Mouse (Mus musculus): Measurements from ENCODE around the gene Fmnl2. TPM values are rescaled to one million over a fixed set of nuclear protein-coding genes. Genes with fewer than 3 reads are reported as not detected.
A peak's percentile ranks its signal among the peaks of the same experiment; 100 is the strongest.

Fmnl2 gene
- 15.5 and 16.9 TPM in 2 replicates for total RNA-seq (2021)
- long read RNA-seq, partial matches to known transcripts = 5 of 8 reads
- long read RNA-seq, other reads (novel, unspliced or antisense) = 3 of 8 reads

DNA sequence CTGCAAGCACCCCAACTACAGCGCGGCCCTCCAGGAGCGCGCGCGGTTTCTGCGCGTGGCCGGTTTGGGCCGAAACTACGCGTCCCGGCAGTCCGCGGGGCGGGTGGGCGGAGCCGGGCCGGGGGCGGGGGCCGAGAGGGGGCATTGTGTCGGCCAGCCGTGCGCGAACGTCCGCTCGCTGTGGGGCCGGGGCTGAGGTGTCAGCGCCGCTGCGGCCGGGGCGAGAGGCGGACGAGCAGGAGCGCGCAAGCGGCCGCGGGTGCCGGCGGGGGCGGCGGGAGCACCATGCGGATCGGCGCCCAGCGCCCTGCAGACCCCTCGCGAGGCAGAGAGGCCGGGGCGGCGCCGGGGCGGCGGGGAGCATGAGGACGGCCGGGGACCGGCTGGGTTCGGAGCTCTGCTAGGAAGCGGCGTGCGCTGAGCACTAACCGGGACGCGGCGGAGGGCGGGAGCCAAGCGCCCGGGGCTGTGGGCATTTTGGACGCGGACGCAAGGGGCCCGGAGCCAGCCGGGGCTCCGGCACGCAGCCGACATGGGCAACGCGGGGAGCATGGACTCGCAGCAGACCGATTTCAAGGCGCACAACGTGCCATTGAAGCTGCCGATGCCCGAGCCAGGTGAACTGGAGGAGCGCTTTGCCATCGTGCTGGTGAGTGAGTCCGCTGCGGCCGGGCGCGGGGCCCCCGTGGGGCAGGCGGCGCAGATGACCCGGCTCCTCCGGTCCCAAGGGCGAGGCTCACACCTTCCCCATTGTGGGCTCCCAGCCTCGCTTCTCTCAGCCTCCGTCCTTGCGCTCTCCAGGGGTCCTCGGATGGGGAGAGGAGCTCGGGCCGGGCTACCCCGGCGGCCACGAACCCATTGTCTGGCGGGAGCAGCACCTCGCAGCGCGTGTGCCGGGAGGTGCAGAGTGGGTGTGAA lies at the start of gene Fmnl2:
TSS of gene Fmnl2 (plus strand) at position 250 of the 918 bp plus-strand sequence.
- DNase-seq = peak; percentile 90

DNA sequence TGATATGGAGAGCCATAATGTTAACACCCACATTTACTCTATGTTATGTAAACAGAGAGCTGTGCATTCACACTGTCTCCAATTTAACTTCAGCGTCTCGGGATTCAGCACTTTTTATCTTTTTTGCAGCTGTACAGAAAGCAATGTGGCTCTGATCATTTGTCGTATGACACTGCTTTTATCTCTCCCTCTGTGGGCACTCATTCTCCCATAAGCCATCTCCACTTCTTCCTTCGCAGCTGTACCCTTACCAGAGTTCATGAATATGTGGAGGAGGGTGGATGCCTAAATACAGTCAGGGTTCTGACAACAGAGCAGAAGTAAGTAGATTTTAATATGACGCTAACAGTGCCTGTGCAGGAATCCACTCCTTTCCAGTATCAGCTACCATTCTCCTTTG lies 47.7 kb upstream of the Fmnl2 start:
- no peak for DNase-seq

DNA sequence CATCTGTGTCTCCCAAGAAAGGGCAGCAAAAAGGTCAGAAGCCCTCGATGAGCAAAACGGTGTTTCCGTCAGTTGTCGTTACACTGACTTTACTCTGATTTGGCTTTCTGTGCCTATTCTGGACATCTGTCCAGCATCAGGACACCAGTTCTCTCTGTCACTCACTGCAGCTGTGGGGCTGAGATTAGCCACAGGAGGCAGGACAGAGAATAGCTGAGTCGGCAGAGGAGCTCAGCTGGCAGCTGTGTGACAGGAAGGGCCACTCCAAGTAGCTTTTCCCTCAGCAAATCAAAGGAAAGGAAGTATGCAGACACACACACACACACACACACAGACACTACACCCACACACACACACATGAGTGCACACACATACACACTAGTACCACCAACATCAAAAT lies 46.0 kb upstream of the Fmnl2 start:
- no peak for DNase-seq

DNA sequence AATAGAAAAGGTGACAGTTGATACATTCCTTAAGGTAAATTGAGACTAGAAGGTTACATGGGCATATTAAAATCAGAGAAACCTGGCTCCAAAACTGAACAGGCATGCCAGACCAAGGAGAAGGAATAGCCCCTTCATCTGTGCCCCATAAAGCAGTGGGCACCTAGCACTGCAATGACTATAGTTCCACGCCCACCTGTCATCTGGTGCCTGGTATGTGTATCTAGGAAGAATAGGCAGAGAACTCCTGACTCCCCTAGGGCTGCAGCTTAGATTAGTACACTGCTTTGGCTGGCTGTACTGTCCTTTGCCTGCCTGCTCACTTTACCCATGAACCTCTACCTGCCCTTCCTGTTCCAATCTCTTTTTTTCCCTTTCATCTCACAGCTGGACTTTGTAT lies 40.3 kb upstream of the Fmnl2 start:
- DNase-seq = no peak

DNA sequence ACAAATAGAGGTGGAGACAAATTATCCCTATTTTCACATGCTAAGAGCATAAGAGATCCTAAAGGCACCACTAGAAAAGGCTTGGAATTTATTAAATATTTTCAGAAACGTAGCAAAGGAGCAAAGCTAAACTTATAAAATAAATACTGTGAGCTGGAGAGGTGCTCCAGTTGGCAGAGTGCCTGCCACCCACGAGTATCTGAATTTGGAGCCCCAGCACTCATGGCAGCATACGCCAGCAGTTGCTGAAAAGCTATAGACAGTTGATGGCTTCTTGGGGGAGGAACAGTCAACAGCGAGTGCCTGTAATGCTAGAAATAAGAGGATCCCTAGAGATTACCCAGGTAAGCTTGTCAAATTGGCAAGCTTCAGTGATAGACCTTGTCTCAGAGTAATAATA lies 38.7 kb upstream of the Fmnl2 start:
- DNase-seq = no peak

DNA sequence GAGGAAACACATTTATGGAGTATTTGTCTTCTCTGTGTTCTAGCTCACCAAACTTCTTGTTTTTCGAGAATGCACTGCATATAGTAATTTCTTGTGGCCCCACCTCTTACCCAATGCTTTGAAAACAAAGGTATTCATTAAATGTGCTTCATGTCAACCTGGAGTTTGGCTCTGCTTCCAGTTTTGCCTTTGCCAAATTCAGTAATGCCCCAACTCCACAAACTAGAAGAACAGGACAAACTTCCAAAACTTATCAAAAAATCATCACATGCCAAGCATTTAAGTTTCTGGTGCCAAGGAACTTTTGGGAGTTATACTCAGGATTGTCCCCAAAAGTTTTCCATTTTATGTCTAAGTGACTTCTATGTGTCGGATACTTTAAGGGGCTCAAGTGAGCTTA lies 35.4 kb upstream of the Fmnl2 start:
- no peak for DNase-seq

DNA sequence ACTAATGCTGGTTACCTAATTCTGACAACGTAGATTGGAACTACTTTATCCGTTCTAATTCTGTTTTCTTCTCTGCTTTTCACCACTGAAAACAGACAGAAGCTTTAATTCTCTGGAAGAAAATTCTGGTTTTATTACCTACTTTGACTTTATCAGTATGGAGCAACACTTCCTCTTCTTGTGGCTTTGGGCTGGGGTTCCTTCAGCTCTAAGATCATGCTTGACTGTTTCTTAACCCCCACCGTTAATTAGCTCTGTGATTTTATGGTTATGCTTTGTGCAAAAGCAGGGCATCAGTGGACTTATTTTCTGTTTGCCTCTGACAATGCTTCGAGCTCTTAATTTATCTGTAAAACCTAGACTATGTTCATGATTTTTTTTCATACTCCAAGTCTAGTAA lies 29.6 kb upstream of the Fmnl2 start:
- no peak for DNase-seq

DNA sequence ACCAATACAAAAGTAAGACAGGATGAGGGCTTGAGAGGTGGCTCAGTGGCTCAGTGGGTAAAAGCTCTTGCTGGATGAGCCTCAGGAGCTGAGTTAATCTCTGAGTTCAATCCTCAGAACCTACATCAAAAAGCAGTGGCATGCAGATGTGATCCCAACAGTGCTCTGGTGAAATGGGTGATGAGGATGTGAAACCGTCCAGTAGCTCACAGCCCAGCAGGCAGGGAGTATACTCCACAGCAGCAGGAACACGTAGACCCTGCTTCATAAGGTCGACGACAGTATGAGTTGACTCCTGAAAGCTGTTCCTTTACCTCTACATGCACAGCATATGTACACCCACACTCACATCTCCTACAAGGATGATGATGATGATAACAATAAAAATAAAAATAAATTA lies 27.1 kb upstream of the Fmnl2 start:
- DNase-seq = no peak

DNA sequence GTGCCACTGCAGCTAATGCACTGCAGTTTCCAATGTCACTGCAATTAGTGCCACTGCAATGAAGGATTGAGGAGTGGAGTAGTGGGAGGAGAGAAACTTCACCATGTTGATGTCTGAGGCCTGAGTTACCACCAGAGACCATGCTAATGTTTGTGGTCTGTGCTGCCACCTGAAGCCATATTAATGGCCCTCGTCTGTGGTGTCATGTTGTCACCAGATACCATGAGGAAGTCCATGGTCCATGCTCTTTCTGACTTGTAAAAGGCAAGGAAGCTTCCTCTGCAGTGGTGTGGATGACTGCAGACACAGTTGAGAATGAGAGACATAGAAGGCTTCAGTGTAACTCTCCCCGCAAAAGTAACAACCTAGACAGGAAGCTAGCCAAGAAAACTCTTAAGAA lies 26.1 kb upstream of the Fmnl2 start:
- no peak for DNase-seq

DNA sequence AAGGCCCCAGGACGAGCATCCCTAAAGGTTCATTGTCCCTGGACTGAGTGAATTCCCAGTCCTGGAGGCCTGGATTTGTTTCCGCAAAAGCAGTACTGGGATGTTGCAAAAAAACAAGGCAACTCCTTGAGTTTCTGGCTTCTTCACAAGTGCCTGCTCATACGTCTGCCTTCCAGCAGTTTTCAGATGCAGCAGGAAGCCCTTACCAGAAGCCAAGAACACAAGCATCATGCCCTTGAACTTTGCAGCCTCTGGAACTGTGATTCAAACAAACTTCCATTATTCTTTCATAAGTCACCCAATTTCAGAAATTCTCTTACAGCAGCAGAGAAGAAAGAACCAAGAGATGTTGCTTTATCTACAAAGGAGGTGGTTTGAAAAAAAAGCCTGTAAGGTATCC lies 21.9 kb upstream of the Fmnl2 start:
- DNase-seq = peak; percentile 3

DNA sequence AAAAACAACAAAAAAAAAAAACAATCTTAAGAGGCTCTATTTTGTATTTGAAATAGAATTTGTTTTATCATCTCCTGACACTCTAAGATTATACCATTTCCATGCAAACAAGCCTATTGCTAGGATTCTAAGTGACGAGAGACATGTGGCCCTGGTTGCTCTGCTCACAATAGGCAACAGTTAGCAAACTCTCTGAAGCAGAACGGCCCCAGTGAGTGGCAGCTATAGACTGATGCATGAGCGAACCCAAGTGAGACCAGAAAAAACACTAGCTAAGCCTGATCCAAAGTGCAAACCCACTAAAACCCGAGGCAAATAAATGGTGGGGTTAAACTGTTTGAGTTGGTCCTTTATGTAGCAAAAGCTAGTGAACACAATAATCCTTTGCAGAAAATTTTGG lies 18.6 kb upstream of the Fmnl2 start:
- DNase-seq = no peak

DNA sequence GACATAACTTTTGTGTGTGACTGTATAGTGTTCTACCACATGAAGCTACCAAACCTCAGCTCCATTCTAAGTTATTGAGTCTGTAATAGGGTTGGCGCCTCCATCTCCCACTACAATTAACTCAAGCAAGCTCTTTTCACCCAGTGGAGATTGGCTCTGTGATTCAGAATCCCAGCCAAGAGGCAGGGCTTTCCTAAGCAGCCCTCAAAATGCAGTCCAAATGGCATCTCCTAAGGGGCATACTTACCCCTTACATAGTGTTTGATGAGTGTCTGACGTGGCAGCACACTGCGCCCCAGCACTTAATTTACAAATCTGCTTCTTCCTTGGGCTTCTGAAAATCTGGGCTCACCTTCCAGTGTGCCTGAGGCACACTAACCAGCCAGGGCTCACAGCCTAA lies 17.8 kb upstream of the Fmnl2 start:
- DNase-seq = no peak

DNA sequence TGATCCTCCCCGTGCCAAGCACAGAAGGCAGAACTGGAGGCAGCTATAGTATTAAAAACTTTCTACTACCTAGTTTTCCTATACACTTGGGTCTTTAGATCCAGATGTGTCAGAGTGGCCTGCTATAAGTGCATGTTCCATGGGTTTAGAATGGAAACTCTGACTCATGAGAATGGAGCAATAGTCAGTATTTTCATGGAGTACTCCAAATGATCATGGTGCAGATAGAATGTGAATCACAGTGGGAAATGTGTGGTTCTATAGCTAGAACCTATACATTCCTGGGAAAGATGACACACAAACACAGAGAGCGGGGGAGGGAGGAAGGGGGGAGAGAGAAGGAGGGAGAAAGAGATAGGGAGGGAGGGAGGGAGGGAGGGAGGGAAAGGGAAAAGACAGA lies 13.8 kb upstream of the Fmnl2 start:
- DNase-seq = no peak

DNA sequence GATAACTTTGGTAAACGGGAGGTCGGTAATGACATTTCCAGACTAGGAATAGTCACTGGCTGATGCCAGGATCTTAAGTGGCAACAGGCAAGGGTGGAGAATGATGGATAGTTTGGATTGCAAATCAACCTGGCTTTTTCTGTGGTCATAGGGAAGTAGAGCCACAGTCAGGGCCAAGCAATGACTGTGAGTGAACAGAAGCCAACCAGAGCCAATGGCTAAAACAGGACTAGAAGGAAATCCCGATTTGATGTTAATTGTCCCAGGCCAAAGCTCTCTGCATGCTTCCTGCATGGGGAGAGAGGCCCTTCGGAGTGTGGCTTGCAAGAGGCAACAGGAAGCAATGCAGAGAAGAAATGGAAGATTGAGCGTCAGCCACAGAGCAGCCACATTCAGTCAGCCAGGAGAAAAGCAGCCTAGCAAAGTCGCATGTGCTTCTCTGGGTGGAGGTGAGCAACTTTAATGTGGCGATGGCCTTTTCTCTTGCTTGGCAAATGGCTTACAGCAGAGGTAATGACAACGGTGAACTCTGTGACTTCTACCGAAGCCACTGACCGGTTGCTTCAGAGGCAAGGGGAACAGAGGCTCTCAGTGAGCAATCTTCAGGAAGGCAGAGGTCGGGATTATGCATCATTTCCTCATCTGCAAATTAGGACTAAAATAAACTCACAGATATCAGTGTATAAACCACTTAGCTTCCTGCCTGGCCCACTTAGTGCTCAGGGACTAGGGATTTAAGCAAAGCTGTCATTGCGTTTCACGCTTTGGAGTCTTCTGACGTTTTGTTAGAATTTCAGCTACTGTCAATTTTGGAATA lies 12.5 kb upstream of the Fmnl2 start:
- DNase-seq = no peak

DNA sequence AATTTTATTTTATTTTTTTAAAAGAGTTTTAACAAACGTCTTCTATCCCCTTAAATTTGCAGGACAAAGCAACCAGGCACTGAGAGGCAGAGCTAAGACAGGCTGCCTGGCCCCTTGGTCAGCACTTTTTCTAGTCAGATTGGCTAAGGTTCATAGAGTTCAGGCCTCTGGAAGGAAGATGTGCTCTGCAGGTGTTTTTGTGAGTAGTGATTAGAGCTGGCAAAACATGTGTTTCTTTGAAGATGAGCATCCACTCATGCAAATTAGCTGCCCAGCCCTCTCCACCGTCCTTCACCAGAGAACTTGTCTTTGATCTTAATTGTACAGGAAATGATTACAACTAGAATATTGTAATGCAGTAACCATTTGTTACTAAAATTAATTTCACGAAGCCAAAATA lies 11.2 kb upstream of the Fmnl2 start:
- no peak for DNase-seq

DNA sequence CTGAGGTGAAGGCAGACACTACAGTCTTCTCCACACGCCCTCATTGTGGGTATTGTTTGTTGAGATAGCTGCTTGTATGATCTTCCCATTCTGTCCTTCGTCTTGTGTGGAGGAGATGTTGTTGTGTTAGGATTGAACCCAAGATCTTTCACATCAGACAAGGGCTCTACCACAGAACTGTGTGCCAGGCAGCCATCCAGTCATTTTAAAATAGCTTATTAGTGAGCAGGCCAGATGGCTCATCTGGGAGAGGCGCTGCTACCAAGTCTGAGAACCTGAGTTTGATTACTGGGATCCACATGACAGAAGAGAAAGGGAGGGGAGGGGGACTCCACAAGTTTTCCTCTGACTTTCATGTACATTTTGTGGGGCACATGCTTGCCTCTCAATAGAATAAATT lies 8.6 kb upstream of the Fmnl2 start:
- DNase-seq = no peak

DNA sequence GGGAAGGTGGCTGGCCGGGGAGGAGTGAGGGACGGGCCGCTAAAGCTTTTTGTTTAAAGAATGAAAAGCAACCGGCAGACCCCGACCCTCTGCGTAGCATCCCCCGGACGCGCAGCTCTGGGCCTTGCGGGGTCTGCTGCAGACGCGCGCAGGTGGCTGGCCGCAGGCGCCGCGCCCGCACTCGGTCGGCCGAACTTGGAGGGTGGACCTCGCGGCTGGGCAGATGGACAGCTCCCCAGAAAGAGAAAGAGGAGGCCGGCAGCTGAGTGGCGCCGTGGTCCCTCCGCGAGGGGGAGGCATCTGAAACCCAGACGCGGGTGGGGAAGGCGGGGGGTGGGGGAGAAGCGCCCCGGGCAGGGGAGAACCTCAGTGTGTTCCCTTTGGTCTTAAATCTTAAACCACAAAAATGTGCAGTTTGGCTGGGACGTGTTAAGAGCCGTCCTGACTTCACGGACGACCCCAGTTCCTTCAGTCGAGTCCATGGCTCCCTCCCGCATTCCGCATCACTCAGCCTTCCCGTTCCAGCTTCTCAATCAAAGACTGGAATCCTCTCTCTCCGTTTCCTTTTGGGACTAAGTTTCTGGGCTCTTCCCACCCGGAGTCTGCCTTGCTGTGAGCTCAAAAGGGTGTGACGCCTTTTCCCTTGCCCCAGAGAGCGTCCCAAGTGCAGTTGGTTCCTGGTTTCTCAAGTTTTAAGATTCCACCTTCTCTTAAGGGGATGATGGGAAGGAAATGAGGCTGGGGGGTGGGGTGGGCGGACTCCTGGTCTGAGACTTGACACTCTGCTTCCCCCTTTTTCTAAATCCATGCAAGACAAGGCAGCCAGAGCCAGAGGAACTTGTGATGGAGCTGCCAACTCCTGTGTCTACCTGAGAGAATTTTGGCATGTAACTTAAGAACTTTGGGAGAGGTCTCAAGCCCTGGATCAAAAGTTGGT lies 1.1 kb downstream of the Fmnl2 start:
- peak; percentile 72 for DNase-seq

DNA sequence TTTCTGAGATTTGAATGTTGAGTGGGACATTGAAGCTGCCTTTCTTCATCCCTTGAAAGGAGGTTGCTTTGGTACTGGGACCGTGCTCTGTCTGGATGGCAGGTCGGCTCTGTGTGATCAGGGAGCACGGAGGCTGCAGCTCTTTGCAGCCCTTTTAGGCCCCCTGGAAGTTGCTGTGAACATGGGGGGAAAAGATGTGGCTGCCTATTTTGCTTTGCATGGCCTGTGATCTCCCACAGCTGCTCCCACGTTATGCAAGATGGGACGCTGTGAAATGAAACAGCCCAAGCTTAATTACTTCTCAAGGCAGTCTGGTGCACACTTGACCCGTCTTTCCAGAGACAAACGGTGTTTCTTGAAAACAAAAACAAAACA lies 1.8 kb downstream of the Fmnl2 start:
- no peak for DNase-seq

DNA sequence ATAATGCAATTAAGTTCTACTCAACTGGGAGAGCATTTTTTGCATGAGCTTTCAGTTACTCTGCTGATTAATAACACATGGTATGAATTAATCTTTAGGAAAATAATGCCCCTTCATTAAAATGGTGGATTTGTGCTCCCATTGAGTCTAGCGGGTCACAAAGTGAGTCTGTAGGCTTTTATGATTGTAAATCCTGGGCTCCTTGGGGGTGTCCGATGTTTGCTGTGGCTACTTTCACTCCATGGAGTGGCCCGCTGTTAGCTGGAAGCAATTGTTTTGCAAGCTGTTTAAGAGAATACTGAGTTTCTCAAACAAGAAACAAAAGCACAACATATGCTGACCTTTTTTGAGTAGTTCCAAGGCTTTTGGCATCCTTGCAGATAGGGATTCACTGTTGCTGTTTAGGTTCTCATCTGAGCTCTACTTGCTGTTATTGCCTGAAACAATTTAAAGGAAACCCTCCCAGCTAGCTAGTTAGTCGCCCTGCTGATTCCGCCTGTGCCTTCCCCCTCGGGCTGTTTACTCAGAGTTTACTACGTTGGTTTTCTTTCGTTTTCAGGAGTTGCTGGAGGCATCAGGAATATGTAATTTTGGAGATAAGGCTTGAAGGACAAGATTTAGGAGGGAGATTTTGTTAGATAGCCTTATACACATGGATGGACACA lies 2.6 kb downstream of the Fmnl2 start:
- no peak for DNase-seq

DNA sequence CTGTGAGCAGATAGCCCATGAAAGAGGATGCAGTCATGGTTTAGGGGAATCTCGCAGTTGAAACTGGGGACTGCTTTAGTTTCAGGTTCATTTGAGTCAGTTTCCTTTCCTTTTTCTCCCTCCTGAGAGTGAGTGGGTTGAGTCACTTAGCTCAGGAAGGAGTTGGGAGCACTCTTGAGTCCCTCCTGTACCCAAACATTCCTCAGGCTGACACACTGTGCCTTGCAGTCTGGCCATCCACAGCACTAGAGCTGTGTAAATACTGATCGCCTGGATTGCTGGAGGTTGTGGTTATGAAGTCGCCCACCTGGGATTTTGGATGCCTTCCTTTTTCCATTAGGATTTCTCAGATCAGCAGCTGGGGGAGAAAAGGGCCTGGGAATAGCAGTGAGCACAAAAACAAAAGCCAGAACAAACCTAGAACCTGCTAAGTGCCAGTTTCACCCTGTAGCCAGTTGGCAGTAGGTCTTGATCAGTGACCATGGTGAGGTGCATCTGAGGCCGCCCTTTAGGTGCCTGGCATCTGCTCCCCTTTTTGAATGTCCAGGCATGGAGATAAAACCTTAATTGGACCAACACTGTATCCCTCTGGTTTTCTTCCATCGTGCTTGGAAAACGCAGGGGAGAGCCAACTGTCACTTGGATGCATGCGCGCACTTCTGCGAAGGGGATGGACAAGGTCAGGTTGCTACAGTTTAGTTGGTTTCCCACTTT lies 4.5 kb downstream of the Fmnl2 start:
- no peak for DNase-seq

DNA sequence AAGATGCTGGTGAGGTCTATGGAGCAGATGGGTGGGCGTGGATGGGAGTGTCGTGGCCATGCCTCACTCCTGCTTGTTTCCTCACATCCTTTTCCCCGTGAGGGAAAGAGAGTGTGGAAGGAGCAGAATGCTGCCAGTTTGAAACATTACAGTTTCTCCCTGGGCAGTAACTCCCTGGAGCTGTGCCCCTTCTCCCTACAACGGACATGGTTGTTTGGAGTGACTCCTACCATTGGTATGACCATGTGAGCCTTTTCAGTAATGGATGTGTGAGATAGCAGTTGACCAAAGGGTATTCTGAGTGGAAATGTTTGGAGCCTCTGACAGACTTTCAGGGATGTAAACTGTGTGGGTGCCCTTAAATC lies 5.1 kb downstream of the Fmnl2 start:
- DNase-seq = no peak
